Mouse (Mus musculus): ENCODE results near the gene Pdlim5. TPM values are rescaled to one million over a fixed set of nuclear protein-coding genes. Genes with fewer than 3 reads are reported as not detected.

Pdlim5 gene
- polyA plus RNA-seq, 1 experiment from 2014 or later = 15.0 TPM

- H3K27me3 ChIP-seq = no peaks in the 10 kb centered on the region
- H3K27ac ChIP-seq (replicated peaks) = no peak overlapping the region
- H3K36me3 ChIP-seq = no peaks in the 10 kb centered on the region
- no peak overlapping the region for H3K4me3 ChIP-seq
- ATAC-seq (ENCODE audit: low FRiP score, low read depth) = peak; percentile 80
- H3K9me3 ChIP-seq = no peaks in the 10 kb centered on the region
- no peak overlapping the region for H3K4me2 ChIP-seq (replicated peaks)
- no peak overlapping the region for H3K9ac ChIP-seq (replicated peaks)
- 54% methylated on average over 9 of the region's 9 CpGs for WGBS
- no peaks in the 10 kb centered on the region for H3K4me1 ChIP-seq
Measured at GRCm38 (mm10) chr3:142282706-142283105, 112.8 kb downstream of the Pdlim5 start.

- Histone ChIP-seq H3K4me2 (replicated peaks) (no peak overlapping the region), H3K27me3 (no peaks in the 10 kb centered on the region), H3K9ac (replicated peaks) (no peak overlapping the region), H3K27ac (replicated peaks) (no peak overlapping the region), H3K4me1 (no peaks in the 10 kb centered on the region), H3K36me3 (no peaks in the 10 kb centered on the region), H3K9me3 (no peaks in the 10 kb centered on the region), H3K4me3 (no peak overlapping the region)
- 88% methylated on average over 7 of the region's 7 CpGs for WGBS
- no peak for ATAC-seq (ENCODE audit: low FRiP score, low read depth)
Measured at GRCm38 (mm10) chr3:142281656-142282055, 113.8 kb downstream of the Pdlim5 start.

GRCm38 (mm10) chr3:142281093-142281445 lies 114.4 kb downstream of the Pdlim5 start:
- ATAC-seq (ENCODE audit: low FRiP score, low read depth) = peak; percentile 63
- no peak overlapping the region for H3K4me3 ChIP-seq
- H3K27me3 ChIP-seq = no peaks in the 10 kb centered on the region
- no peak overlapping the region for H3K4me2 ChIP-seq (replicated peaks)
- WGBS = 85% methylated on average over 1 of the region's 1 CpGs
- H3K27ac ChIP-seq (replicated peaks) = no peak overlapping the region
- no peaks in the 10 kb centered on the region for H3K9me3 ChIP-seq
- H3K9ac ChIP-seq (replicated peaks) = no peak overlapping the region
- H3K4me1 ChIP-seq = no peaks in the 10 kb centered on the region
- no peaks in the 10 kb centered on the region for H3K36me3 ChIP-seq

GRCm38 (mm10) chr3:142280366-142281092 lies 115.0 kb downstream of the Pdlim5 start:
- WGBS = 80% methylated on average over 6 of the region's 6 CpGs
- Histone ChIP-seq H3K4me2 (replicated peaks) (no peak overlapping the region), H3K4me1 (no peaks in the 10 kb centered on the region), H3K4me3 (no peak overlapping the region), H3K9ac (replicated peaks) (no peak overlapping the region), H3K27me3 (no peaks in the 10 kb centered on the region), H3K36me3 (no peaks in the 10 kb centered on the region), H3K27ac (replicated peaks) (no peak overlapping the region), H3K9me3 (no peaks in the 10 kb centered on the region)
- 0 out of 2 replicates have a peak, but pooled peaks have one; percentile 31 for ATAC-seq (ENCODE audit: low FRiP score, low read depth)

GRCm38 (mm10) chr3:142279011-142279410 lies 116.5 kb downstream of the Pdlim5 start:
- Histone ChIP-seq H3K4me2 (replicated peaks) (no peak overlapping the region), H3K36me3 (no peaks in the 10 kb centered on the region), H3K27ac (replicated peaks) (no peak overlapping the region), H3K27me3 (no peaks in the 10 kb centered on the region), H3K4me3 (no peak overlapping the region), H3K9me3 (no peaks in the 10 kb centered on the region), H3K4me1 (no peaks in the 10 kb centered on the region), H3K9ac (replicated peaks) (no peak overlapping the region)
- WGBS = 94% methylated on average over 3 of the region's 3 CpGs
- no peak for ATAC-seq (ENCODE audit: low FRiP score, low read depth)

GRCm38 (mm10) chr3:142276506-142276905 lies 119.0 kb downstream of the Pdlim5 start:
- ATAC-seq (ENCODE audit: low FRiP score, low read depth) = no peak
- WGBS = 89% methylated on average over 3 of the region's 3 CpGs
- no peak overlapping the region for H3K4me2 ChIP-seq (replicated peaks)
- H3K27ac ChIP-seq (replicated peaks) = no peak overlapping the region
- no peaks in the 10 kb centered on the region for H3K9me3 ChIP-seq
- H3K27me3 ChIP-seq = no peaks in the 10 kb centered on the region
- no peak overlapping the region for H3K9ac ChIP-seq (replicated peaks)
- H3K4me3 ChIP-seq = no peak overlapping the region
- H3K36me3 ChIP-seq = no peaks in the 10 kb centered on the region
- H3K4me1 ChIP-seq = no peaks in the 10 kb centered on the region

GRCm38 (mm10) chr3:142274993-142275392 lies 120.5 kb downstream of the Pdlim5 start:
- Histone ChIP-seq H3K27me3 (no peaks in the 10 kb centered on the region), H3K4me3 (no peak overlapping the region), H3K27ac (replicated peaks) (no peak overlapping the region), H3K4me1 (no peaks in the 10 kb centered on the region), H3K9me3 (no peaks in the 10 kb centered on the region), H3K9ac (replicated peaks) (no peak overlapping the region), H3K36me3 (no peaks in the 10 kb centered on the region), H3K4me2 (replicated peaks) (no peak overlapping the region)
- WGBS = 3% methylated on average over 1 of the region's 1 CpGs
- peak; percentile 63; the same call in 1 of the 2 replicates for ATAC-seq (ENCODE audit: low FRiP score, low read depth)

- Histone ChIP-seq H3K36me3 (no peaks in the 10 kb centered on the region), H3K4me1 (no peaks in the 10 kb centered on the region), H3K27me3 (no peaks in the 10 kb centered on the region), H3K9ac (replicated peaks) (no peak overlapping the region), H3K27ac (replicated peaks) (no peak overlapping the region), H3K4me3 (no peak overlapping the region), H3K9me3 (no peaks in the 10 kb centered on the region), H3K4me2 (replicated peaks) (no peak overlapping the region)
- 88% methylated on average over 3 of the region's 3 CpGs for WGBS
- peak; percentile 31; the same call in 1 of the 2 replicates for ATAC-seq (ENCODE audit: low FRiP score, low read depth)
Measured at GRCm38 (mm10) chr3:142274451-142274850, 121.0 kb downstream of the Pdlim5 start.

GRCm38 (mm10) chr3:142273265-142273664 lies 122.2 kb downstream of the Pdlim5 start:
- no peaks in the 10 kb centered on the region for H3K4me1 ChIP-seq
- H3K36me3 ChIP-seq = no peaks in the 10 kb centered on the region
- H3K4me3 ChIP-seq = no peak overlapping the region
- H3K4me2 ChIP-seq (replicated peaks) = no peak overlapping the region
- no peaks in the 10 kb centered on the region for H3K27me3 ChIP-seq
- no peak for ATAC-seq (ENCODE audit: low FRiP score, low read depth)
- no peak overlapping the region for H3K27ac ChIP-seq (replicated peaks)
- no peak overlapping the region for H3K9ac ChIP-seq (replicated peaks)
- 87% methylated on average over 6 of the region's 6 CpGs for WGBS
- H3K9me3 ChIP-seq = no peaks in the 10 kb centered on the region

GRCm38 (mm10) chr3:142256371-142256770 lies 139.1 kb downstream of the Pdlim5 start:
- no peaks in the 10 kb centered on the region for H3K27me3 ChIP-seq
- H3K4me3 ChIP-seq = no peak overlapping the region
- no peak overlapping the region for H3K4me2 ChIP-seq (replicated peaks)
- H3K27ac ChIP-seq (replicated peaks) = no peak overlapping the region
- 54% methylated on average over 2 of the region's 2 CpGs for WGBS
- H3K9ac ChIP-seq (replicated peaks) = no peak overlapping the region
- H3K36me3 ChIP-seq = no peaks in the 10 kb centered on the region
- no peaks in the 10 kb centered on the region for H3K9me3 ChIP-seq
- no peaks in the 10 kb centered on the region; the same call in 1 of the 2 replicates for H3K4me1 ChIP-seq
- ATAC-seq (ENCODE audit: low FRiP score, low read depth) = no peak

GRCm38 (mm10) chr3:142252086-142252485 lies 143.4 kb downstream of the Pdlim5 start:
- Histone ChIP-seq H3K9ac (replicated peaks) (no peak overlapping the region), H3K9me3 (no peaks in the 10 kb centered on the region), H3K4me1 (no peaks in the 10 kb centered on the region; the same call in 1 of the 2 replicates), H3K4me3 (no peak overlapping the region), H3K27me3 (no peaks in the 10 kb centered on the region), H3K4me2 (replicated peaks) (no peak overlapping the region), H3K36me3 (no peaks in the 10 kb centered on the region), H3K27ac (replicated peaks) (no peak overlapping the region)
- no peak for ATAC-seq (ENCODE audit: low FRiP score, low read depth)
- 89% methylated on average over 1 of the region's 1 CpGs for WGBS

GRCm38 (mm10) chr3:142249458-142249857 lies 146.0 kb downstream of the Pdlim5 start:
- no peak for ATAC-seq (ENCODE audit: low FRiP score, low read depth)

GRCm38 (mm10) chr3:142243263-142243662 lies 152.2 kb downstream of the Pdlim5 start:
- no peaks in the 10 kb centered on the region for H3K27me3 ChIP-seq
- no peak overlapping the region for H3K4me3 ChIP-seq
- H3K36me3 ChIP-seq = no peaks in the 10 kb centered on the region
- H3K4me2 ChIP-seq (replicated peaks) = no peak overlapping the region
- no peak overlapping the region for H3K27ac ChIP-seq (replicated peaks)
- 82% methylated on average over 5 of the region's 5 CpGs for WGBS
- no peak overlapping the region for H3K9ac ChIP-seq (replicated peaks)
- no peaks in the 10 kb centered on the region for H3K9me3 ChIP-seq
- peaks cover 5% of the 10 kb centered on the region; the same call in 1 of the 2 replicates for H3K4me1 ChIP-seq
- ATAC-seq (ENCODE audit: low FRiP score, low read depth) = no peak

More at GRCm38 (mm10) chr3:142249458-142249857, 146.0 kb downstream of the Pdlim5 start:
- no peaks in the 10 kb centered on the region for H3K27me3 ChIP-seq
- no peaks in the 10 kb centered on the region for H3K9me3 ChIP-seq
- H3K9ac ChIP-seq (replicated peaks) = no peak overlapping the region
- H3K27ac ChIP-seq (replicated peaks) = no peak overlapping the region
- no peaks in the 10 kb centered on the region for H3K36me3 ChIP-seq
- no peak overlapping the region for H3K4me2 ChIP-seq (replicated peaks)
- WGBS = 74% methylated on average over 2 of the region's 2 CpGs
- no peak overlapping the region for H3K4me3 ChIP-seq
- H3K4me1 ChIP-seq = no peaks in the 10 kb centered on the region

Measured in midbrain, embryonic 12.5 days (tissue).